ENCODE assay signal across 9 mouse cellular contexts in the genomic region with DNA sequence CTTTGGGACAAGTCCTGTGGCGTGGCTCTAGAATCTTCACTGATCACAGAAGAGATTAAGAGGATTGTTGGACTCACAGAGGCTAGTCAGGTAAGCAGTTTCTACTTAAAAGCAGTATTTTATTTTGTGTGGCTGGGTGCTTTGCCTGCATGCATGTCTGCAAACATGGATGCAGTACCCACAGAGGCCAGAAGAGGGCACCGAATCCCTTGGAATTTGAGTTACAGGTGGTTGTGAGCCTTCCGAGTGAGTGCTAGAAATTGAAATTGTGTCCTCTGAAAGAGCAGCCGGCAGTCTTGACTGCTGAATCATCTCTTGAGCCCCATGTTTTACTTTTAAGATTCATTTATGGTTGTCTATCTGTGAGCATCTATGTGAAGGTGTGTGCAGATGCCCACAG. TPM values are rescaled to one million over a fixed set of nuclear protein-coding genes. Genes with fewer than 3 reads are reported as not detected.
DNase-seq lines count a peak whose midpoint lies in the region; ATAC-seq and TF ChIP-seq lines count a peak whose summit lies in the region.
"Had no signal": no experiment of that assay in that cellular context is flagged by ENCODE, and none has a peak within 500 bp of the region (broad histone marks: within the 10 kb centered on the region; RNA-seq: fewer than 3 reads in every experiment).

No protein-coding gene starts in this region.

- H3K9ac ChIP-seq in forebrain, embryonic 13.5 days: no peak overlapping the region
- no peak overlapping the region for H3K9ac ChIP-seq in neural tube, embryonic 15.5 days (replicated peaks)
- no peak overlapping the region for H3K9ac ChIP-seq in stomach, postnatal 0 days (ENCODE audit: low read length)
- H3K9ac ChIP-seq: neural tube, embryonic 12.5 days had no signal

- no peaks in the 10 kb centered on the region for H3K9me3 ChIP-seq in forebrain, embryonic 10.5 days
- no peaks in the 10 kb centered on the region for H3K9me3 ChIP-seq in forebrain, embryonic 13.5 days (replicated peaks)
- no peaks in the 10 kb centered on the region for H3K9me3 ChIP-seq in neural tube, embryonic 15.5 days (replicated peaks)
- no peaks in the 10 kb centered on the region for H3K9me3 ChIP-seq in stomach, postnatal 0 days (ENCODE audit: control insufficient read depth, low read length)
- H3K9me3 ChIP-seq: neural tube, embryonic 12.5 days had no signal

- TF ChIP-seq EP300 in stomach, postnatal 0 days (optimal IDR thresholded peaks at IDR 0.05): no peak

- no peak overlapping the region for H3K27ac ChIP-seq in forebrain, embryonic 10.5 days
- no peak overlapping the region for H3K27ac ChIP-seq in forebrain, embryonic 13.5 days
- no peak overlapping the region for H3K27ac ChIP-seq in neural tube, embryonic 15.5 days (replicated peaks)
- H3K27ac ChIP-seq in stomach, postnatal 0 days (replicated peaks): no peak overlapping the region
- H3K27ac ChIP-seq: neural tube, embryonic 12.5 days had no signal

- H3K27me3 ChIP-seq in forebrain, embryonic 10.5 days (ENCODE audit: poor library complexity, severe bottlenecking): no peaks in the 10 kb centered on the region
- H3K27me3 ChIP-seq in forebrain, embryonic 13.5 days: no peaks in the 10 kb centered on the region
- no peaks in the 10 kb centered on the region for H3K27me3 ChIP-seq in neural tube, embryonic 15.5 days (replicated peaks)
- H3K27me3 ChIP-seq in stomach, postnatal 0 days (ENCODE audit: control insufficient read depth, insufficient read depth, low read length): no peaks in the 10 kb centered on the region
- H3K27me3 ChIP-seq: neural tube, embryonic 12.5 days had no signal

- WGBS in forebrain, embryonic 10.5 days: 52% methylated on average over 4 of the region's 4 CpGs
- 58% methylated on average over 4 of the region's 4 CpGs for WGBS in forebrain, embryonic 13.5 days
- 62% methylated on average over 4 of the region's 4 CpGs for WGBS in neural tube, embryonic 15.5 days
- 60% methylated on average over 4 of the region's 4 CpGs for WGBS in stomach, postnatal 0 days

- TF ChIP-seq CTCF in stomach, postnatal 0 days (IDR thresholded peaks at IDR 0.05; ENCODE audit: low read depth): peak; percentile 80

- H3K4me1 ChIP-seq in forebrain, embryonic 10.5 days: peaks cover under 1% of the 10 kb centered on the region; the same call in 1 of the 2 replicates
- H3K4me1 ChIP-seq in forebrain, embryonic 13.5 days: no peaks in the 10 kb centered on the region
- H3K4me1 ChIP-seq in neural tube, embryonic 15.5 days: peaks cover 2% of the 10 kb centered on the region; the same call in 1 of the 2 replicates
- H3K4me1 ChIP-seq in stomach, postnatal 0 days (replicated peaks; ENCODE audit: control insufficient read depth, insufficient read depth): no peaks in the 10 kb centered on the region
- H3K4me1 ChIP-seq: neural tube, embryonic 12.5 days had no signal

- no peak overlapping the region for H3K4me2 ChIP-seq in forebrain, embryonic 13.5 days
- H3K4me2 ChIP-seq in neural tube, embryonic 15.5 days: no peak overlapping the region
- no peak overlapping the region for H3K4me2 ChIP-seq in stomach, postnatal 0 days (replicated peaks; ENCODE audit: low read depth)
- H3K4me2 ChIP-seq: neural tube, embryonic 12.5 days had no signal

- DNase-seq in forebrain, embryonic 10.5 days (ENCODE audit: extremely low spot score, low spot score): peak; percentile 64
- DNase-seq in neural tube, embryonic 10.5 days (ENCODE audit: extremely low spot score, low spot score): peak; percentile 70
- peak; percentile 55 for DNase-seq in c-Kit-positive CD71-negative TER-119-negative erythroid progenitor cells, embryonic 14.5 days (ENCODE audit: low read depth)
- DNase-seq in induced T-regulatory cell, adult 2 months (ENCODE audit: low read depth): peak; percentile 84
- DNase-seq in lung, postnatal 4 days: peak; percentile 35 to 73
- peak; percentile 67 for DNase-seq in stomach, postnatal 0 days (ENCODE audit: low spot score)

- no peak overlapping the region for H3K4me3 ChIP-seq in forebrain, embryonic 10.5 days
- no peak overlapping the region for H3K4me3 ChIP-seq in forebrain, embryonic 13.5 days
- no peak overlapping the region for H3K4me3 ChIP-seq in neural tube, embryonic 15.5 days (replicated peaks)
- no peak overlapping the region for H3K4me3 ChIP-seq in stomach, postnatal 0 days (ENCODE audit: low read depth, low read length)
- H3K4me3 ChIP-seq: neural tube, embryonic 12.5 days had no signal

- H3K36me3 ChIP-seq in forebrain, embryonic 10.5 days (replicated peaks): no peaks in the 10 kb centered on the region
- no peaks in the 10 kb centered on the region for H3K36me3 ChIP-seq in forebrain, embryonic 13.5 days (ENCODE audit: poor library complexity, severe bottlenecking)
- H3K36me3 ChIP-seq in neural tube, embryonic 15.5 days: no peaks in the 10 kb centered on the region
- peaks cover 6% of the 10 kb centered on the region for H3K36me3 ChIP-seq in stomach, postnatal 0 days (ENCODE audit: control insufficient read depth, insufficient read depth, low read length)
- H3K36me3 ChIP-seq: neural tube, embryonic 12.5 days had no signal

- ATAC-seq in forebrain, embryonic 13.5 days: no peak
- no peak for ATAC-seq in neural tube, embryonic 15.5 days (ENCODE audit: low FRiP score)
- ATAC-seq in stomach, postnatal 0 days (ENCODE audit: low FRiP score, low TSS enrichment): no peak

RNA-seq across cellular contexts. Expression of gene Rd3, which starts 18.3 kb away (rescaled TPM):
- polyA plus RNA-seq in forebrain, embryonic 10.5 days (2016; fragmentation: Nextera tagmentation; extraction: Ambion mirVana): 0.15 and 0.38 TPM in 2 replicates
- 1.8 and 3.0 TPM in 2 replicates for polyA plus RNA-seq in forebrain, embryonic 13.5 days (2015; fragmentation: Nextera tagmentation; extraction: Ambion mirVana)
- 1.9 and 2.1 TPM in 2 replicates for polyA plus RNA-seq in neural tube, embryonic 15.5 days (2015; fragmentation: Nextera tagmentation; extraction: Ambion mirVana)
- 0.12 and 0.18 TPM in 2 replicates for polyA plus RNA-seq in stomach, postnatal 0 days (2015; fragmentation: Nextera tagmentation; extraction: Ambion mirVana)
